Mouse (Mus musculus): ENCODE data around the gene Reep1. TPM values are rescaled to one million over a fixed set of nuclear protein-coding genes. Genes with fewer than 3 reads are reported as not detected.

Gene Reep1
- polyA plus RNA-seq, 1 experiment from 2014 or later: 20.8 TPM

DNA sequence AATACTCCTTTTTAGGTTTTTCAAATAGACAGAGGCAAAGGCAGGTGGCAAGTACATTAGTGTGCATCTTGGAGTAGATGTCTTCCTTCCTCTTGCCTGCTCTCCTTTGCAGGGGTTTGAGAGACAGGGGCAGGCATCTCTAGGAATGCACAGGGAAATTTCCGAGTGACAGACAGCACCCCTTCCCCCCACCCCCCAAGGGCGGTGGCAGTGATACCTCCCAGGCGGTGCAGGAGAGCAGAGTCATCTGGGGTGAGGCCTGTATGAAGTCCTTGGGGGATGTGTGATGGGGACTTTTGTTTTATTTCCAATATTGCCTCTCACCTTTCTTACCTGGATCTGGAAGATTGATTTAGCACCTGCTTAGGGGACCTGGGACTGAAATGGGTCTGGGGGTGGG lies 1.2 kb downstream of the Reep1 start:
- H3K27me3 ChIP-seq (ENCODE audit: control insufficient read depth, insufficient read depth, low read length): peaks cover 4% of the 10 kb centered on the region; the same call in 1 of the 2 replicates
- peak overlapping the region; percentile 89 for H3K4me2 ChIP-seq
- H3K9ac ChIP-seq (ENCODE audit: low read depth, low read length): peak overlapping the region; percentile 75
- H3K27ac ChIP-seq (ENCODE audit: low read depth, low read length): peak overlapping the region; percentile 86; the same call in 1 of the 2 replicates
- H3K36me3 ChIP-seq (ENCODE audit: control insufficient read depth, insufficient read depth, low read length): no peaks in the 10 kb centered on the region
- H3K4me3 ChIP-seq (ENCODE audit: low read depth, low read length): peak overlapping the region; percentile 72
- no peak for ATAC-seq (replicated peaks; ENCODE audit: insufficient number of reproducible peaks, low FRiP score, low TSS enrichment)
- peaks cover 8% of the 10 kb centered on the region for H3K4me1 ChIP-seq (ENCODE audit: control insufficient read depth, insufficient read depth, low read length)
- H3K9me3 ChIP-seq (replicated peaks; ENCODE audit: control insufficient read depth, low read length): no peaks in the 10 kb centered on the region
- WGBS (ENCODE audit: insufficient replicate concordance): 2% methylated on average over 3 of the region's 3 CpGs

DNA sequence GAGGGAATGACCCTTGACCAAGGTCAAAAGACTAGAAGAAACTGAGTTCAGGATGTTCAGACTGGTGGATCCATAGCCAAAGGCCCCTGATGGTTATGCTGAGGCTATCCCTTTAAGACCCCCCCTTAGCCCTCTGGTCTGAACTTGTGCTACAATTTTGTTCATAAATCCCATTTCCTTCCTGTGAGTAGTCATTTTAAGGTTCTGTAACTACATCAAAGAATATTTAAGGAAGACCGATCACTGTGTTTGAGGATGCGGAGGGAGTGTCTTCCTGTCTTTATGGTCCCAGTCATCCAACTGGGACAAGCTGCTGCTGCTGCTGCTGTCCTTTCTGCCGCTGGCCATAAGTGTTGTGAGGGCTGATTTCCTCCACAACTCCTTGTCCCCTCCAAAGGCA lies 3.0 kb downstream of the Reep1 start:
- H3K36me3 ChIP-seq (ENCODE audit: control insufficient read depth, insufficient read depth, low read length): no peaks in the 10 kb centered on the region
- no peak for ATAC-seq (replicated peaks; ENCODE audit: insufficient number of reproducible peaks, low FRiP score, low TSS enrichment)
- no peak overlapping the region for H3K9ac ChIP-seq (ENCODE audit: low read depth, low read length)
- H3K4me2 ChIP-seq: no peak overlapping the region
- no peak overlapping the region for H3K27ac ChIP-seq (ENCODE audit: low read depth, low read length)
- no peaks in the 10 kb centered on the region for H3K9me3 ChIP-seq (replicated peaks; ENCODE audit: control insufficient read depth, low read length)
- H3K27me3 ChIP-seq (ENCODE audit: control insufficient read depth, insufficient read depth, low read length): peaks cover 4% of the 10 kb centered on the region; the same call in 1 of the 2 replicates
- H3K4me1 ChIP-seq (ENCODE audit: control insufficient read depth, insufficient read depth, low read length): peaks cover 8% of the 10 kb centered on the region
- H3K4me3 ChIP-seq (ENCODE audit: low read depth, low read length): no peak overlapping the region
- 81% methylated on average over 3 of the region's 3 CpGs for WGBS (ENCODE audit: insufficient replicate concordance)

DNA sequence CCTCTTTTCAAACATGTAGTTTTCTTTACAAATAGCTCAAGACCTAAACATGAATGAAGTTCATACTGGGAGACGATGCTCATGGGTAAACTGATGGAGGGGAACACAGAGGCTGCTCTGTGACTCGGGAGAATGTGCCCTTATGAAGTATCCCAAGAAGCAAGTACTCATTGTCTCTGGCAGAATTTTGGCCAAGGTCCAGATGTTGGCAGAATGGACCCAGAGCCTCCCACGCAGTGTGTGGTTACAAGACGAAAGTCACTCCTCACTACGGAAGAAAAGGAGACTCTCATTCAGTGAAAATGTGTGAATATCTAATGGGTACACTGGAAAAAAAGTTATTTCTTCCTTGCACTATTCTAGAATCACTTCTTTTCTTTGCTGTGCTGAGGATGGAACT lies 3.8 kb downstream of the Reep1 start:
- no peak for ATAC-seq (replicated peaks; ENCODE audit: insufficient number of reproducible peaks, low FRiP score, low TSS enrichment)
- Histone ChIP-seq H3K4me3 (ENCODE audit: low read depth, low read length) (no peak overlapping the region), H3K4me2 (no peak overlapping the region), H3K4me1 (ENCODE audit: control insufficient read depth, insufficient read depth, low read length) (peaks cover 10% of the 10 kb centered on the region), H3K9ac (ENCODE audit: low read depth, low read length) (no peak overlapping the region), H3K27ac (ENCODE audit: low read depth, low read length) (no peak overlapping the region), H3K9me3 (replicated peaks; ENCODE audit: control insufficient read depth, low read length) (no peaks in the 10 kb centered on the region), H3K36me3 (ENCODE audit: control insufficient read depth, insufficient read depth, low read length) (no peaks in the 10 kb centered on the region), H3K27me3 (ENCODE audit: control insufficient read depth, insufficient read depth, low read length) (peaks cover 4% of the 10 kb centered on the region; the same call in 1 of the 2 replicates)
- WGBS (ENCODE audit: insufficient replicate concordance): 87% methylated on average over 5 of the region's 5 CpGs

DNA sequence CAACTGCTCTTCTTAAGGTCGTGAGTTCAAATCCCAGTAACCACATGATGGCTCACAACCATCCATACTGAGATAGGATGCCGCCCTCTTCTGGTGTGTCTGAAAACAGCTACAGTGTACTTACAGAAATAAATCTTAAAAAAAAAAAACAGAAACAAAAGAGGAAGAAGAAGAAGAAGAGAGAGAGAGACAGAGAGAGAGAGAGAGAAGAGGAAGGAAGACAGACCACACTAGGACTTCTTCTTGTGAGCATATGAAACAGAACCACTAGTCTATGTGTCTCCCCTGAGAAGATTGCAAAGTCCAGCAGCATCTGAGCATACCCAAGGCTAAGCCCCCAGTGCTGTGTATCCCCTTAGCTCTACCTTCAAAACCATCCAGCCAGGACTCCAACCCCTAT lies 6.2 kb downstream of the Reep1 start:
- H3K27me3 ChIP-seq (ENCODE audit: control insufficient read depth, insufficient read depth, low read length): peaks cover 4% of the 10 kb centered on the region; the same call in 1 of the 2 replicates
- no peak overlapping the region for H3K27ac ChIP-seq (ENCODE audit: low read depth, low read length)
- H3K9me3 ChIP-seq (replicated peaks; ENCODE audit: control insufficient read depth, low read length): no peaks in the 10 kb centered on the region
- no peak overlapping the region for H3K4me3 ChIP-seq (ENCODE audit: low read depth, low read length)
- 73% methylated on average over 2 of the region's 2 CpGs for WGBS (ENCODE audit: insufficient replicate concordance)
- H3K4me1 ChIP-seq (ENCODE audit: control insufficient read depth, insufficient read depth, low read length): peaks cover 9% of the 10 kb centered on the region
- H3K9ac ChIP-seq (ENCODE audit: low read depth, low read length): no peak overlapping the region
- ATAC-seq (replicated peaks; ENCODE audit: insufficient number of reproducible peaks, low FRiP score, low TSS enrichment): no peak
- no peaks in the 10 kb centered on the region for H3K36me3 ChIP-seq (ENCODE audit: control insufficient read depth, insufficient read depth, low read length)
- no peak overlapping the region for H3K4me2 ChIP-seq

DNA sequence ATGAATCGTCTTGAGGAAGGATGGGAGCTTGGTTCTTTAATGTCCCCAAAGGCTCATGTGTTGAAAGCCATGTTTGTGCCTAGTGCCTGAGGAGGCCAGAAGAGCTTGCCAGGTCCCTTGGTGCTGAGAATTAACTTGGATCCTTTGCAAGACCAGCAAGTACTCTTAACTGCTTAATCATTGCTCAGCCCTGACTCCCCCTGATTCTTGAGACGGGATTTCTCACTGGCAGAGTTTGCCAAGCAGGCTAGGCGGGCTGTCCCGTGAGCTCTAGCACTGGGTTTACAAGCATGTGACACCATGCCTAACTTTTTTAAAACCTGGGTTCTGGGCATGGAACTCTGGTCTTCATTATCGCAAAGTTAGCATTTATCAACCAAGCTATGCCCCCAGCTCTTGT lies 7.6 kb downstream of the Reep1 start:
- ATAC-seq (replicated peaks; ENCODE audit: insufficient number of reproducible peaks, low FRiP score, low TSS enrichment): no peak
- Histone ChIP-seq H3K4me3 (ENCODE audit: low read depth, low read length) (no peak overlapping the region), H3K4me1 (ENCODE audit: control insufficient read depth, insufficient read depth, low read length) (0 out of 2 replicates have a peak, but pooled peaks cover 2% of the 10 kb centered on the region), H3K9me3 (replicated peaks; ENCODE audit: control insufficient read depth, low read length) (no peaks in the 10 kb centered on the region), H3K27me3 (ENCODE audit: control insufficient read depth, insufficient read depth, low read length) (no peaks in the 10 kb centered on the region), H3K27ac (ENCODE audit: low read depth, low read length) (no peak overlapping the region), H3K36me3 (ENCODE audit: control insufficient read depth, insufficient read depth, low read length) (no peaks in the 10 kb centered on the region), H3K9ac (ENCODE audit: low read depth, low read length) (no peak overlapping the region), H3K4me2 (no peak overlapping the region)
- WGBS (ENCODE audit: insufficient replicate concordance): 76% methylated on average over 5 of the region's 5 CpGs

DNA sequence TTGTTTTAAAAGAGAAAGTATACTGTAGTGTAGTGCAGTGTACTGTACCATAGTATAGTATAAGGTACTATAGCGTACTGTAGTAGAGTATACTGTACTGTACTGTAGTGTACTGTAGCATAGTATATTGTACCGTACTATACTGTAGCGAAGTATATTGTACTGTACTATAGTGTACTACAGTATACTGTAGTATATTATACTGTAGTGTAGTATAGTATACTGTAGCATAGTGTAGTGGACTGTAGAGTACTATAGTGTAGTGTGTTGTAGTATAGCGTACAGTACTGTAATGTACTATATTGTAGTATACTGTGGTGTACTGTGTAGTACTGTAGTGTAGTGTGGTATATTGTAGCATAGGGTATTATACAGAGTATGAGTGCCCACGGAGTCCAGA lies 9.1 kb downstream of the Reep1 start:
- Histone ChIP-seq H3K27ac (ENCODE audit: low read depth, low read length) (no peak overlapping the region), H3K27me3 (ENCODE audit: control insufficient read depth, insufficient read depth, low read length) (no peaks in the 10 kb centered on the region), H3K4me2 (no peak overlapping the region), H3K9ac (ENCODE audit: low read depth, low read length) (no peak overlapping the region), H3K9me3 (replicated peaks; ENCODE audit: control insufficient read depth, low read length) (no peaks in the 10 kb centered on the region), H3K4me1 (ENCODE audit: control insufficient read depth, insufficient read depth, low read length) (0 out of 2 replicates have a peak, but pooled peaks cover 2% of the 10 kb centered on the region), H3K36me3 (ENCODE audit: control insufficient read depth, insufficient read depth, low read length) (no peaks in the 10 kb centered on the region), H3K4me3 (ENCODE audit: low read depth, low read length) (no peak overlapping the region)
- WGBS (ENCODE audit: insufficient replicate concordance): 89% methylated on average over 5 of the region's 5 CpGs
- no peak for ATAC-seq (replicated peaks; ENCODE audit: insufficient number of reproducible peaks, low FRiP score, low TSS enrichment)

DNA sequence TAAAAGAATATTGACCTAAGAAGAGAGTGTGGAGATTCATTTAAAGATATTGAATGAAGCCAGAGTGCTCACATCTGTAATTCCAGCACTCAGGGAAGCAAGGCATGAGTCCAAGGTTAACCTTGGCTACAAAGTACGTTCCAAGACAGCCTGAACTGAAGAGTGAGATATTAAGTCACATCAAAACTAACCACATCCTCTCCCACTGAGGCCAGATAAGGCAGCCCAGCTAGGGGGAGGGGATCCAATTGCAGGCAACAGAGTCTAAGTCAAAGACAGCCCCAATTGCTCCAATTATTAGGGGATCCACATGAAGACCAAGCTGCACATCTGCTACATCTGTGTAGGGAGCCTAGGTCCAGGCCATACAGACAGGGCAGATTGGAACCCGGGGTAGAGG lies 11.0 kb downstream of the Reep1 start:
- no peak for ATAC-seq (replicated peaks; ENCODE audit: insufficient number of reproducible peaks, low FRiP score, low TSS enrichment)
- Histone ChIP-seq H3K4me2 (no peak overlapping the region), H3K27ac (ENCODE audit: low read depth, low read length) (no peak overlapping the region), H3K9me3 (replicated peaks; ENCODE audit: control insufficient read depth, low read length) (no peaks in the 10 kb centered on the region), H3K4me3 (ENCODE audit: low read depth, low read length) (no peak overlapping the region), H3K36me3 (ENCODE audit: control insufficient read depth, insufficient read depth, low read length) (no peaks in the 10 kb centered on the region), H3K27me3 (ENCODE audit: control insufficient read depth, insufficient read depth, low read length) (no peaks in the 10 kb centered on the region), H3K4me1 (ENCODE audit: control insufficient read depth, insufficient read depth, low read length) (0 out of 2 replicates have a peak, but pooled peaks cover 2% of the 10 kb centered on the region), H3K9ac (ENCODE audit: low read depth, low read length) (no peak overlapping the region)
- WGBS (ENCODE audit: insufficient replicate concordance): 62% methylated on average over 2 of the region's 2 CpGs

DNA sequence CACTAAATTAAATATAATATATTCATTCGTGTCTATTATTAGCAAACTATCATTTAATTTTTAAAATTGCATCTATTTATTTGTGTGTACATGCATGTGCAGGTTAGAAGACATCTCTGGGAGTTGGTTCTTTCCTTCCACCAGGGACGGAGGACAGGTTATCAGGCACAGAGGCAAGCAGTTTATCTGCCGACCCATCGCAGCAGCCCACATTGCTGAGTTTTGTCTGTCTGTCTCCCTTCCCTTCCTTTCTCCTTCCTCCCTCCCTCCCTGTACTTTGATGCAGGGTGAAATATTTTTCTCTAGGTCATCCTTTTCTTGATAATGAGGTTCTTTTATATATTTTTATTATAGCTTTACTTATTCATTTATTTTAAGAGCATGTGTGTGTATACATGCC lies 11.9 kb downstream of the Reep1 start:
- no peak for ATAC-seq (replicated peaks; ENCODE audit: insufficient number of reproducible peaks, low FRiP score, low TSS enrichment)
- 73% methylated on average over 4 of the region's 4 CpGs for WGBS (ENCODE audit: insufficient replicate concordance)
- no peaks in the 10 kb centered on the region for H3K9me3 ChIP-seq (replicated peaks; ENCODE audit: control insufficient read depth, low read length)

DNA sequence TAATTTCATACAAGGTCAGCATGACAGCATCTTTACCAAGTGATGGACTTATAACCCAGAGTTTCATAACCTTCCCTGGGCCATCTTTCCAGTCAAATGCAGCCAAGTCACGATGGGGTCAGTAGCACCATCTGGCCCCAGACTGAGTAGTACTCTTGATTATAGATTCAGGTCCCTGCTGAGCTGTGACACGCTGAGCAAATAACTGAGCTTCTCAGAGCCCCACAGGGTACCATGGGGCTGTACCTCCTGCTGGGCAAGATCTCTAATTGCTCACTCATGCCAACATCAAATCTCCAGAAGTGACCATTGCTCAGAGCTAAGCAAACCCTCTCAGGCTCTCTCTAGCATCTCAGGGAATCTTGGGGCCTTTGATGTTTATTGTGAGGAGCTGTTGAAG lies 15.6 kb downstream of the Reep1 start:
- H3K4me1 ChIP-seq (ENCODE audit: control insufficient read depth, insufficient read depth, low read length): 0 out of 2 replicates have a peak, but pooled peaks cover 3% of the 10 kb centered on the region
- no peak for ATAC-seq (replicated peaks; ENCODE audit: insufficient number of reproducible peaks, low FRiP score, low TSS enrichment)
- H3K36me3 ChIP-seq (ENCODE audit: control insufficient read depth, insufficient read depth, low read length): no peaks in the 10 kb centered on the region
- H3K27ac ChIP-seq (ENCODE audit: low read depth, low read length): no peak overlapping the region
- no peaks in the 10 kb centered on the region for H3K9me3 ChIP-seq (replicated peaks; ENCODE audit: control insufficient read depth, low read length)
- no peak overlapping the region for H3K4me3 ChIP-seq (ENCODE audit: low read depth, low read length)
- H3K27me3 ChIP-seq (ENCODE audit: control insufficient read depth, insufficient read depth, low read length): no peaks in the 10 kb centered on the region
- no peak overlapping the region for H3K9ac ChIP-seq (ENCODE audit: low read depth, low read length)
- H3K4me2 ChIP-seq: no peak overlapping the region
- WGBS (ENCODE audit: insufficient replicate concordance): 30% methylated on average over 2 of the region's 2 CpGs

More for the DNA sequence above, 11.9 kb downstream of the Reep1 start:
- no peak overlapping the region for H3K27ac ChIP-seq (ENCODE audit: low read depth, low read length)
- no peak overlapping the region for H3K4me3 ChIP-seq (ENCODE audit: low read depth, low read length)
- H3K27me3 ChIP-seq (ENCODE audit: control insufficient read depth, insufficient read depth, low read length): no peaks in the 10 kb centered on the region
- no peak overlapping the region for H3K9ac ChIP-seq (ENCODE audit: low read depth, low read length)
- H3K4me2 ChIP-seq: no peak overlapping the region
- 0 out of 2 replicates have a peak, but pooled peaks cover 5% of the 10 kb centered on the region for H3K4me1 ChIP-seq (ENCODE audit: control insufficient read depth, insufficient read depth, low read length)
- H3K36me3 ChIP-seq (ENCODE audit: control insufficient read depth, insufficient read depth, low read length): no peaks in the 10 kb centered on the region
